Mouse (Mus musculus) retina, postnatal 1 day (tissue): ENCODE measurements around the gene Myadm.
A peak's percentile ranks its signal among the peaks of the same experiment; 100 is the strongest.
"Not testable (repeated sequence)": the region's sequence is repeated elsewhere in the genome, so short reads cannot be mapped to it uniquely, and the experiment has no call there.

Source experiments
- DNase-seq: peaks from one replicate; pipeline ENCODE4 v3.0.0-alpha.2; 2012

Myadm gene

DNA sequence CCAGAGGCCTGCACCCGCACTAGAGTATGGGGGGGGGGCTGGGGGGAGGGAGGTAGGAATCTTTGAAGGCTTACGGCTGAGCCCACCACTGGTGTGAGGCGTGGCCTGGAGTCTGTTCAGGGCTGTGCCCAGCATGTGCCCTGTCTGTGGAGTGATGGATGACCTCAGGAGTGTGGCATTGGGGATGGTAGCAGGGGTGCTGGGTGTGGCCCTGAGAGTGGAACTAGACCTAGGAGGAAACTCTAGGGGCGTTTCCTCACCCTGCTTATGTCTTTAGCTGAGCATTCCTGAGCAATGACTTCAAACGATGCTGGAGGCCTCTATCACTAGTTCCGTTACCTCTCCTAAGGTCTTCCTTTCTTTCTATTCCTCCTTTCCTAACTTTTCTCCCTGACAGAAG lies 2.3 kb downstream of the Myadm start:
- DNase-seq: no peak

DNA sequence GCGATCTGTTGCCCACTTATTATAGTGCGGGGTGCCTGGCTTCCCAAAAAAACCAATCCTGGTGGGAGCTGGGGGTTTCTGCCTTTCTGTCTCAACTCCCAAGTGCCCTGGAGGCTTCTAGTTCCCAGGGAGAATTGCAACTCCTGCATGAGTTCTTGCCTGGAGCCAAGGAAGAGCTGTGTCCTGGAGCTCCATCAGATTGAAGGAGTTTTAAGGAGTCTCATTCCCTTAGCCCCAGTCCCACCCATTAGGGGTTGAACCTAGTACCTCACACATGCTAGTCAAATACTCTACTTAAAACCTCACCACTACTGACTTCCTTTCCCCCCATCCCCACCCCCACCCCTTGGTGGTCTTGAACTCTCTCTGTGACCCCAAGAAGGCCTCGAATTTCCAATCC lies 2.9 kb downstream of the Myadm start:
- no peak for DNase-seq

DNA sequence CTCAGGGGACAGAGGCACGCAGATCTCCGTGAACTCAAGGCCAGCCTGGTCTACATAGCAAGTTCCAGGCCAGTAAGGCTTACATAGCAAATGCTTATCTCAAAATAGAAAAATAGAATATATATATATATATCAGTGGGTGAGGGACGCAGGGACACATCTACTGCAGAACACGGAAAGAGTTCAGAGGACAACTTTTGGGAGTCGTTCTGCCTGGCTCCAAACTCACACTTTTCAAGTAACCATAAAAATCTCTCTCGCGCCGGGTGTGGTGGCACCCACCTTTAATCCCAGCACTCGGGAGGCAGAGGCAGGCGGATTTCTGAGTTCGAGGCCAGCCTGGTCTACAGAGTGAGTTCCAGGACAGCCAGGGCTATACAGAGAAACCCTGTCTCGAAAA lies 3.4 kb downstream of the Myadm start:
- not testable (repeated sequence) for DNase-seq

DNA sequence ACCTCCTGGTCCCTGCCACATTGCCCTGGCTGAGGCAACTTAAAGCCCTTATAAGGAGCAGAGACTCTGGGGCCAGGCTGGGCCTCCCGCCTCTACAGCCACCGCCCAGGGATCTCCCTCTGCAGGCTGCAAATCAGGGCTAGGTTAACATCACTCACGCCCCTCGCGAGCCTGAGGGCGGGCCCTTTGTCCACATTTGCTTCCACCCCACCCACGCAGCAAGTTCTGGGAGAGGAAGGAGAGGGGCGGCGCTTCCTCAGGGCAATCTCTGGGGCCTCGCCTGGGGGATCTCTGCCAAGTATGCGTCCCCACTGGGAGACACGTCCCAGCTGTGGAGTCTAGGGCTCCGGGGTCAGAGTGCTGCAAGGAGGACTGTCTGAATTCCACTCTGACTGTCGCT lies 3.9 kb downstream of the Myadm start:
- DNase-seq: peak; percentile 84

DNA sequence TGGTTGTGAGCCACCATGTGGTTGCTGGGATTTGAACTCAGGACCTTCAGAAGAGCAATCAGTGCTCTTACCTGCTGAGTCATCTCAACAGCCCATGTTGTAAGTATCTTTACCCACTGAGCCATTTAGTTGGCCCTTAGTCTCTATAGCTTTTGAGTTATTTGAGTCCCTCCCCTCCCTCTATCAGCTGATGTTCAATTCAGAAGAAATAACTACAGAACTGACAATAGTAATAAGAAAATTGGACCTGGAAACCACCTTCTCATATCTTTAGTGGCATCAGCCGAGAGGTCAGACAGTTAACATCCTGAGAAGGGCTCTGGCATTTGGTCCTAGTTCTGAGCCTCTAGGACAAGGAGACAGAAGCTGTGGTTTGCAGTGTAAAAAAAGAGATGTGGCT lies 5.9 kb downstream of the Myadm start:
- DNase-seq: no peak

DNA sequence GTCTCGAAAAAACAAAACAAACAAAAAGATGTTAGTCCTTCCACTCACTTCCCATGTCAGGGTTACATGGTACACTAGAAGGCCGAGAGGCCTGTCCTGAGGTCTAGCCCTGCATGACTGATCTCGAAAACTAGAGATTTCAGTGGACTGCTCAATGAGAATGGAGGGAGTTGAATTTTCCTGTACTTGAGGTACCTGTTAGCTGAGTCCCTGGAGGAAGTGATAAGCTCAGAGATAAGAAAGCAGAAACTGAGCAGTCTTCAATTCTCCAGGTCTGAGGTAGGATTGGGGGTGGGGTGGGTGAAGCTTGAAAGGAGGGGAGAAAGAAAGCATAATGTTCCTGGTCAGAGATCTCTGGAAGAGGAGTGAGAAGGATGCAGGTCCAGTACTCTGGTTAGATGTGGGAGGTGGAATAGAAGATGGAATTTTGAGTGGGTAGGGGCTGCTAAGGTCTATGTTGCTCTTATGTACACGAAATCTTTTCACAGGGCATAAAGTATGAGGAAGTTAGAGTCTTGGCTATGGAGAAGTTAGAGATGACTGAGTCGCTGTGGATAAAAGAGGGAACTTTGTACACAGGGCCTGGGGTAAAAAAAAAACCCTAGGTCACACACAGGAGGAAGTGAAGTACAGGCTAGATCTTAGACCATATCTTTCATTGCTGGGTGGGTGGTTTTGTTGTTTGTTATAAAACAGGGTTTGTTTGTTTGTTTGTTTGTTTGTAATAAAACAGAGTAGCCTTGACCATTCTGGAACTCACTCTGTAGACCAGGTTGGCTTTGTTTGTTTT lies 6.6 kb downstream of the Myadm start:
- no peak for DNase-seq

DNA sequence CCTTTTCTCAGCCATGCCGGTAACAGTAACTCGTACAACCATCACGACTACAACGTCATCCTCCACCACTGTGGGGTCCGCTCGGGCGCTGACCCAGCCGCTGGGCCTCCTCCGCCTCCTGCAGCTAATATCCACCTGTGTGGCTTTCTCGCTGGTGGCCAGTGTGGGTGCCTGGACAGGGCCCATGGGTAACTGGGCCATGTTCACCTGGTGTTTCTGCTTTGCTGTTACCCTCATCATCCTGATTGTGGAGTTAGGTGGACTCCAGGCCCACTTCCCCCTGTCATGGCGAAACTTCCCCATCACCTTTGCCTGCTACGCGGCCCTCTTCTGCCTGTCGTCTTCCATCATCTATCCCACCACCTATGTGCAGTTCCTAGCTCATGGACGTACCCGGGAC lies 7.8 kb downstream of the Myadm start:
- DNase-seq: no peak

DNA sequence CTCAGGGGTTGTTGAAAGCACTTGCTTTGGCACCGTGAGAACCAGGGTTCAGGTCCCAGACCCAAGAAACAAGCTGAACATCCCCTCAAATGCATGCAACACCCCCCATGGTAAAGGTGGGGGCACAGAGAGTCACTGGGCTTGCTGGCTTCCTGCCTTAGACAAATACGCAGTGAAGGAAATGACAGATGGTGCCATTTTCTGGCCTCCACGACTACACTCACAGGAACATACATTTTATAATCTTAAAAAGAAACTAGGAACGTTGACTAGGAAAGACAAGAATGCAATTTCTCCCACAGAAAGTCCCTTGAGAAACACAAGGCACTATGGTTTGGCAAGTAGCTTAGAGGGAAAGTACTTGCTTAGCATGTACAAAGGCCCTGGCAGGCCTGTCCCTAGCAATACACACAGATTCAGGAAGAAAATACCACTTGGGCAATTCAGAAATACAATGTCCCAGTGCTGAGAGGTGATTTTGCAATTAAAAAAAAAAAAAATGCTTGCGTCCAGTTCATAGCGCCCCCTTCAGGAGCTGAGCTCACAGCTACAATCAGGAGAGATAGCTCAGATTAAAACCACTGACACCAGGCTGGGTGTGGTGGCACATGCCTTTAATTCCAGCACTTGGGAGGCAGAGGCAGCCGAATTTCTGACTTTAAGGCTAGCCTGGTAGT lies 11.2 kb downstream of the Myadm start:
- DNase-seq: peak; percentile 43

DNA sequence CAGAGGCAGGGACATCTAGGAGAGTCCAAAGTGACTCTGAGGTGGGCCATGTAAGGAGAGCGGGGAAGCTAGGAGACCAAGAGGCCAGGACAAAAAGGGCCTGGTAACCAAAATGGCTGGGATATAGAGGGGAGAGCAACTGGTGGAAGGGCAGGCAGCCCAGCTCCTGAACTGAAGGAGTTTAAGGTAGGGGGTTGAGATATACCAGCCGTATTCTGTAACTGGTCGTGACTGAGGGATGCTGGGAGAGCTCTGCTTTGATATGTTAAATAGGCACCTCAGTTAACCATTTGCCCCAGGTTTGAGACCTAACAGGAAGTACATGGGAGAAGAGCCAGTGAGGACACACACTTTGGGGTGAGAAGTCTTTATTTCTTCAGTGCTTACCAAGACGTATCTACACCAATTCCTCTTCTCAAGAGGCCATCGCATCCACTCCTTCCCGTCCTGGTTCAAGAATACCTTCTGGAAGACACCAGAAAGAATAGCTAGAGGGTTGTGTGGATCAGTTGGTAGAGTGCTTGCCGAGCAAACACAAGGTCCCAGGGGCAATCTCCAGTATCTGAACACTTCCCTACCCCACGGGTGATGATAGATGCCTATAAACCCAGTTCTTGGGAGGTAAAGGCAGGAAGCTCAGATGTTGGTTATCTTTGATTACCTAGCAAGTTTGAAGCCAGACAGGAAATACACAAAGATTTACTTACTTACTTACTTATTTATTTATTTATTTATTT lies 12.2 kb downstream of the Myadm start:
- no peak for DNase-seq

DNA sequence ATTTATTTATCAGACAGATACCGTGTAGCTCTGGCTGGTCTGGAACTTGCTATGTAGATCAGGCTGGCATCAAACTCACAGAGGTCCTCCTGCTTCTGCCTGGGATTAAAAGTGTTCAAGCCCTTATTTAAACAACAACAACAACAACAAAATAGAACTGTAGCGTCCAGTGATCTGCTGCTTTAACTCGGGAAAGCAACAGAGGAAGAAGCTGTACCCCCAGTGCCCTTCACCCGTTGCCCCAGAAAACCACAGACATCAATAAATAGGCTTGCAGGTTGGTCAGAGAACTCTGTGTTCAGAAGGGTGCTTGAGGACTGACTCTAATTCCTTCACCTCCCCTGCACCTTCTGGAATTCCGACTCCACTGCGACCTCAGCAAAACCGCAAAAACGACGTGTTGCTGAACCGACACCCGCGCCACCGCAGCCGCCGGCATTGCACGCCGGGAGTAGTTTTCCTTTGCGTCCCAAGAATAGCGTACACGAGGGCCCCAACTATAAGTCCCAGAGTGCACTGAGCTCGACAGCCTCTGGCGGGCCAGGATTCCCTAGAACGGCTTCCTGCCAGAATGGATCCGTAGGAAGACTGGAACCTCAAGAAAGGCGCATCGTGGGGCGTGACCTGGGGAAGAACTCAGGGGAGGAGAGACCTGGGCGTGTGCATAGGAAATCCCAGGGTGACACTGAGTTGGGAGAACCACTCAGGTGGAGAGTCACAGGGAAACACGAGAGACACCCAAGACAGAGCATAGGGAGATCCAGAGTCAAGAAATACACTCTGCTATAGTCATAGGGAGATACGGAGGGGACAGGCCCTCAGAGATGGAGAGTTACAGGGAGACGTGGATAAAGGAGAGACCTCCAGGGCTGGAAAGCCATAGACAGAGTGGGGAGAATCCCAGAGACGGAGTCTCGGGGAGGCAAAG lies 13.0 kb downstream of the Myadm start:
- DNase-seq: peak; percentile 64

DNA sequence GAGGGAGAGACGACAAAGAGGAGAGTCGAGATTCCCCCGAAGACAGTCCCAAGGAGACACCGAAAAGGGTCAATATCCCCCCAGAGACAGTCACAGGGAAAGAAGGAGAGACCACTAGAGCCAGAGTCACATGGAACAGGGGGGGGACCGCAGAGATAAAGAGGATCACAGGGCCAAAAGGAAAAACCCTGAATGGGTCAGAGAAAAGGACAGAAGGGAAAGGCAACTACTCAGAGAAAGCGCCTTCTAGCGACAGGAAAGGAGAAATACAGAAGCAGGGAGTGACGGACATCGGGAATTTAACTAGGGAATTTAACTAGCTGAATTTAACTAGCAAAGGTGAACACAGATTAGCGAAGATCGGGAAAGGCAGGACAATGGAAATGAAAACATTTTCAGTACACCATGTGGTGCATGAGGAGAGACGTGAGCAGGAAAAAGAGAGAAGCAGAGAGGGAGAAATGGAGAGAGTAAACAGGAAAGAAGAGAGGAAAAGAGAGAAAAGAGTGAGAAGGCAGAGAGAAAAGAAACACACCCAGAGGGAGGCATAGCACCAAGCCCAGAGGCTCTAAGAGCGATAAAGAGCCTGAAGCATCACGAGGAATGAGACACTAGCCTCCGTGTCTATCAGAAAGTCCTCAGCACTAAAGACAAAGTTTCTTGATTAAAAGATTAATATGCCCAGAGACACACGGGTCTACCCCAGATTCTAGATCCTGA lies 13.8 kb downstream of the Myadm start:
- peak; percentile 74 for DNase-seq

DNA sequence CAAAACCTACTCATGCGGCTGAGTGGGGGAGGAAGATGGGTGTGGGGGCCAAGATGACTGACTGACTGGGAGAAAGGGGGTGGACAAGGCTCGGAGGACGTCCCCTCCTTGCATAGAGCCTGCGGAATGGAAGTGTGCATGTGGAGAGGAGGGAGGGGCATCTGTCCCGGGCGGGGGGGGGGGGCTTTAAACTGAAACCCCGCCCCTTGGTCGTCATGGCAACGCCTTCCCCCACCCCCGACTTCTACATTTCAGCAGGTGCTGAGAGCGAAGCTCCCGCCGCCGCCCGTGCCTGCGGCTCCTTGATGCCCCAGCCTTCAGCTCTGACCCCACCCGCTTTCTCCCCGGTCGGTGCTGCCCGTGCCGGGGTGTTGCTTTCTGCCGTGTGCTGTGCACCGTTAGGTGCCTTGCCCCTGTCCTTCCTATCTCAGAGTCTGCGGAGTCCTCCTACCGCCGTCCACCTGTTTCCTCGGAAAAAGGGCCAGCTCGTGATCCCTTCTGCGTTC lies 14.4 kb downstream of the Myadm start:
- DNase-seq: peak; percentile 72

DNA sequence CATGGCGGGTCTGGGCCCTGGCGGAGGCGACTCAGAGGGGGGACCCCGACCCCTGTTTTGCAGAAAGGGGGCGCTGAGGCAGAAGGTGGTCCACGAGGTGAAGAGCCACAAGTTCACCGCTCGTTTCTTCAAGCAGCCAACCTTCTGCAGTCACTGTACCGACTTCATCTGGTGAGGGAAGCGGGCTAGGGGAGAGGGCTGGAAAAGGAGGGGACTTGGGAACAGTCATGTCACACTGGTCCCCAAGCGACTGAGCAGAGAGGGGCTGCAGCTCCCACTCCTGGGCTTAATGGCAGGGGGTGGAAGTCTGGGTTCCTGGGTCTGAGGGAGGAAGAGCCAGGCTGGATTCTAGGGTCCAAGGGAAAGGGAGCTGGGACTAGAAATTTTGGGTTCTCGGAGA lies 14.9 kb downstream of the Myadm start:
- no peak for DNase-seq

DNA sequence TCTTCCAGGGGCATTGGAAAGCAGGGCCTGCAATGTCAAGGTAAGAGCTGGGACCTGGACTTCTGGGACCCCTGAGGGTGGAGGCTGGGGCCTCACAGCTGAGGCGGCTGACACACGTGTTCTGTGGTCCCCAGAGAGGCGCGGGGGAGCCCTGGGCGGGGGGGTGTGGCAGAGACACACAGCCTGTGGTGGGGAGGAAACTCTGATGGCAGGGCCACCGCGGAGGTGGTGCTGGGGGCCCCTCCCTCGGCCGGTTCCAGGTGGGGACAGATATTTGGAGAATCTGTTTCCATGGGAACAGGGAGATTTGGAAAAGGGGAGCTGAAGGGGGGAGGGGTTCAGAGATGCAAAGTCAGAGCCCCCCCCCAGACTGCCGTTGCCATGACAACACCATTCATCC lies 15.4 kb downstream of the Myadm start:
- peak; percentile 20 for DNase-seq

DNA sequence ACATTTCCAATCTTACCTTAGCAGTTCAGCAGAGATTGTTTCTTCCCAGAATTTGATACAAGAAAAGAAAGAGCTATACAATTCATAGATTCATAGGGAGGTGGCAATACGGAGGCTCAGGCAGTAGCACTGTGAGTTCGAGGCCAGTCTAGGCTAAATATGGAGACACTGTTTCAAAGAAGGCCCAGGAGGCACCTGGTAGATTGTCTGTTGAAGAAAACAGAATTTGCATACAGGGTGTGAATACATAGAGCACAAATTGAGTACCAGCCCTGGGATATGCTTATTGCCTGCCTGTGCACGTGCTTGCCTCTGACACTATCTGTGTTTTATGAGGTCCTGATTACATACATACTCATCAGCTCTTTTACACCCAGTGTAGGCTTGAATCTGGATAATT lies 17.5 kb downstream of the Myadm start:
- no peak for DNase-seq

DNA sequence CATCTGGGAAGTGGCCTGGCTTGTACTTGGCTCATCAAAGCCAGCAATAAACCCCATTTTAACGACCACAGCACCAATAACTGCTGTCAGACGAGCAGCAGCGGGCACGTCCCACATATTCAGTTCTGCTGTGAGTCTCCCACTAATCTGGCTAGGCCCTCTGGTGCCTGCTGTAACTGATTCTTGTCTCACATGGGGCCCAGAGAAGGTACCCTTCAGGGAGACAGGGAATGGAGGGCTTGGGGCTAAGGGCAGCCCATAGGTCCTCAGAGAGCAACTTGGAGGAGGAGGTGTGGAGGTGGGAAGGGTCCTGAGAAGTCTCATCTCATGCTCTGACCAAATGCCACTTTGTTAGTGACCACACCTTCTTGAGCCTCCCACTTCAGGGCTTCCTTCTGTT lies 19.8 kb downstream of the Myadm start:
- DNase-seq: no peak

DNA sequence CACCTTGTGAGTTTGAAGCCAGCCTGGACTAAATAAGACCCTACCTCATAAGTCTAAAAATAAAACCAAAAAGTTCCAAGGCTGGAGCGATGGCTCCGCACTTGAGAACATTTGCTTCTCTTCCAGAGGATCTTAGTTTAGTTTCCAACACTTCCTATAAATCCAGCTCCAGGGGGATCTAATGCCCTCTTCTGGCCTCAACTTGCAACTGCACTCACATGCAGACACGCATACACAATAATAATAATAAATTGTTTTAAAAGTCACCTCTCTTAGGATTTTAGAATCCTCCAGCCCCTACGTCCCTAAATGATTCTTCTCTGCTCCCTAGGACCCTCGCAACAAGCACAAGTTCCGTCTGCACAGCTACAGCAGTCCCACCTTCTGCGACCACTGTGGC lies 21.4 kb downstream of the Myadm start:
- no peak for DNase-seq

DNA sequence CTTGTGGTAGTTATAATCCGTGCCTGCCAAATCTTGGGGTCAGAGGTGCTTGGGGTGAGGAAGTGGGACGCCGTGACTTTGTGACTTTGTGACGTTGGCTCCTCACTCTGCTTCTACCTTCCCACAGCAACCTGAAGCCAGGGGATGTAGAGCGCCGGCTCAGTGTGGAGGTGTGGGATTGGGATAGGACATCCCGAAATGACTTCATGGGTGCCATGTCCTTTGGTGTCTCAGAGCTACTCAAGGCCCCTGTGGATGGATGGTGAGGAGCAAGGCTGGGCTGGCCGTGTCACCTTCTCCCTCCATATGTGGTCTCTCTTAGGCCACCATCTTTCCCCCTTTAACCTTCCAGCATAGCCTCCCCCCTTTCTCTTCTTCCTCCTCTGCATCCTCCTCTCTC lies 24.7 kb downstream of the Myadm start:
- no peak for DNase-seq

DNA sequence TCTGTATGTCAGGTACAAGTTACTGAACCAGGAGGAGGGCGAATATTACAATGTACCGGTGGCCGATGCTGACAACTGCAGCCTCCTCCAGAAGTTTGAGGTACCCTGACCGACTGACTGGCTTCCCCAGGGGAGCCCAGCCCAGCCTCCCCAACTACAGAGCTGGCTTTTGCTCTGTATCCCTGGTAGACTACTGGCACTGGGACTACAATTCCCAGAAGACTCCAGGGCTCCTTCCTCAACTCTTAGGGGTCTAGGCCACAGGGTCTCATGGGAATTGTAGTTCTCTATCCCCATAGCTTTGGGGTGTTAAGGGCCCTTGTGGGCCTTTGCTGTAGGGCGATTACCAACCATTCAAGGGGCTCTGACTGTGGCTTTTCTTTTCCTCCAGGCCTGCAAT lies 25.2 kb downstream of the Myadm start:
- DNase-seq: peak; percentile 56

DNA sequence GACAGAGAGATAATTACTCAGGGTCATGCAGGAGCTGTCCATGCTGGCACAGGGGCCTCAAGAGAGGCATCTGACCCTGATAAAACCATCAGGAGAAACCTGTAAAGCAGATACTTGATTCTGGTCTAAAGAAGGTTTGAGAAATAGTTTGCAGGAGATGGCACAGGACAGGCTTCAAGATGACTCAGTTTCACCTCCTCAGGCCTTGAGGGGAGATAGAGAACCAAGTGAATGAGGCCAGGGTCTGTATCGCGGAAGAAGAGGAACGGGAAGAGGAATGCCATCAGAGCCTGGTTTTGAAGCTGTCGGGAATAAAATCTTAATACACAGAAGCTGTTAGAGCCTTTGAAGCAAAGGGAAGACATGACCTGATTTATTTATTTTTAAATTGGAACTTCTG lies 28.8 kb downstream of the Myadm start:
- DNase-seq: no peak

DNA sequence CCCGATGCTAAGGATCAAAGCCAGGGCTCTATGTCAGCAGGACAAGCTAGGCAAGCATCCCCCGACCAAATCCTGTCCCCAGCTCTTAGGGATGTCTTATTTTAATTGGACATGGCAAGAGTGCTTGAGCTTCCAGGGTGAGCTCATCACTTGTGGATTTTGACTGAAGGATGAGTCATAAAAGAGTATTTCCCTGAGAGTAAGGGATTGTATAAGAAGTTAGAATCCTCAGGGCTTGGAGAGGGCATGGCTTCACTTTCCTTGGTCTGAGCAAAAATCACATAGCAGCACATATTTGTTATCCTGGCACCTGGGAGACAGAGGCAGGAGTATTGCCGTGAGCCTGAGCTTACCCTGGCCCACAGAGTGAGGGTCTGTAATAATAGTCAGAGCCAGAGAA lies 32.0 kb downstream of the Myadm start:
- no peak for DNase-seq

DNA sequence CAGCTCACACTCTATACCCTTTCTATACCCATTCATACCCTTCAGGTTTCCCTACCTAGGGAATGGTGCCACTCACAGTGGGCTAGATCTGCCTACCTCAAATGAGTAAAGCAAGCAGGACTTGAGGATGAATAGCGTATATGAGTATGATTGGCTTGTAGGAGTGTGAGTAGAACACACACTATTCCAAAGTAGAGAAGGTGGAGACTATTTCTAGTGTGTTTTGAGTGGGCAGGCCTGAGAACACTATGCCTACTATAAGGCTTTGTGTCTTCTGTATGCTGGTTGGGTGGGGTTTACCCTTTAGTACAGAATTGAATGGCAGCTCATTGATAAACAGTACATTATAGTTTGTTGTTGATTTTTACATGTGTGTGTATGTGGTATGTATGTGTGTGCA lies 34.9 kb downstream of the Myadm start:
- DNase-seq: no peak
